Mouse (Mus musculus): ENCODE measurements at regions not wholly inside any gene's neighbourhood (a gene's known extent, or its start where the extent isn't known, plus 50 kb on each side); places are given as distances from the start of the nearest gene placed in this dataset.

- DNase-seq (ENCODE audit: low read depth, low spot score), result no peak
Measured at GRCm38 (mm10) chr9:41577760-41578159, 416.3 kb upstream of the Ubash3b start.

GRCm38 (mm10) chr9:41575826-41576225, 414.3 kb upstream of the Ubash3b start:
- no peak for DNase-seq (ENCODE audit: low read depth, low spot score)

DNA sequence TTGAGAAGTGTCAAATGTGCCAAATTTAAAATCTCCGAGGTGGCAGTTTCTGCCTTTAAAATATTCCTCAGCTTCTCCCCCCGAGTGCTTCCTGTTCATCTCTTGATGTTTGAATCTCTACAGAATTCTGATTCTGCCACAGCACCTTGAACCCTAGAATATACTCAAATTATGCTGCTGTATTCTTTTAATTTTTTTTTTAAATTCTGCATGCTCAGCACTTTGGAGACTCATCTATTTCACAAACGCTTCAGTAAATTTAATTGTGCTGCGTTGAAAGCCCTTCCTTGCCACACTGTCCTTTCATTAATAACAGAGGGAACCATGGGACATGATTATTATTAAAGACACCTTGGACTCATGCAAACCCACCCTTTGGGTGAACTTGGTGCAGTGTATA, 408.8 kb upstream of the Ubash3b start:
- DNase-seq (ENCODE audit: low read depth, low spot score), result no peak

GRCm38 (mm10) chr9:41566496-41566895, 405.0 kb upstream of the Ubash3b start:
- DNase-seq (ENCODE audit: low read depth, low spot score), result no peak

DNA sequence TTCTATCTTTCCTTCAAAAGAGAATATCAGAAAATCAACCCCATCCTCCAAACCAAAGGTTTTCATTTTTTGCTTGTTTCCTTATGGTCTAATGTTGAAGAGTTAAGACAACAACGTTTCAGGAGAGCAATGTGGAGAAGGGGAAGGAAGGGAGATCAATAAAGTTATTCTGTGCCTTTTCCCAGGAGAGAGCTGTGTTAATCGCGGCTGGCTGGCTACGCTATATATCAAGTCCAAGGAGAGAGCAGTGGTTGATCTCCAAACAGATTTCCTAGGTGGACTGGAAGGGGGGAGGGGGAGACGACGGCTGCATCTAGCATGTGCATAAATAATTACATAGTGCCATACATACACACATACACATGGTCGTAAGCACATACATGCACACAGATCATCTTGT, 404.3 kb upstream of the Ubash3b start:
- DNase-seq (ENCODE audit: low read depth, low spot score), result no peak

- no peak for DNase-seq (ENCODE audit: low read depth, low spot score)
Measured at GRCm38 (mm10) chr9:41563376-41563775, 401.9 kb upstream of the Ubash3b start.

GRCm38 (mm10) chr9:41558456-41558855, 397.0 kb upstream of the Ubash3b start:
- DNase-seq (ENCODE audit: low read depth, low spot score), result no peak

GRCm38 (mm10) chr9:41556888-41557287, 395.4 kb upstream of the Ubash3b start:
- DNase-seq (ENCODE audit: low read depth, low spot score), result no peak

DNA sequence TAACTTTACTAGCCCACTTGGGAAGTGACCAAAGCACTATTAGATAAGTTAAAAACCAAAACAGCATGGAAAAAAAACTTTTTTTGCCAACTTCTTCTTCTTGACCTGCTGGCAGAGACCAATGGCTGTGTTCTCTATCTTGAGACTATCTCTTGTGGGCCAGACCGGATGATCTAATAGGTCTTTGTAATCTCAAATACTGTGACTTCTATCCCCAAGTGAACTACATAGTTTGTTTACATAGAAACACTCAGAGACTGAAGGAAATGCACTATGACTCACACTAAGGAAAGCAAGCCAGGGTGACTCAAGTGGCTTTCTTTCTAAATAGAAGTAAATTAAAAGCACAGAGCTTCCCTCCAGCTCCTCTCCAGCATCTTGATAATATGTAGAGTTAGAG, 384.3 kb upstream of the Ubash3b start:
- peak; percentile 79 for DNase-seq (ENCODE audit: low read depth, low spot score)

- no peak for DNase-seq (ENCODE audit: low read depth, low spot score)
Measured at GRCm38 (mm10) chr9:41542511-41542910, 381.0 kb upstream of the Ubash3b start.

DNA sequence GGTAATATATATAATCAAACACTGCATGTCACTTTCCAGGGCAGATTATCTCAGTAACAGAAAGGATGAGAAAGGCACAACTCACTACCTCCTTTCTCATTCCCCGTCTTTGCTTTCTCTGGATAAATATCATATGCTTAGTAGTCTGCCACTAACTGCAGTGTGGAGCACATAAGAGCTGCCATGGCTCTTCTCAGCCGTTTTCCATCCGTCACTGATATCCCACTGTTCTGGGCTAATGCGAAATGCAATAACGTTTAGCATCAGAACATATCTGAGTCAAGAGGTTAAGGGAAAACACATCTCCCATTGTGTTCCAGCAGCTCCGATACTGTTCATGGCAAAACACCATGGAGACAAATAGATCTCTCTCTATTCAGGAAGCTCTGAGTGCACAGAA, 379.8 kb upstream of the Ubash3b start:
- DNase-seq (ENCODE audit: low read depth, low spot score), result no peak

DNA sequence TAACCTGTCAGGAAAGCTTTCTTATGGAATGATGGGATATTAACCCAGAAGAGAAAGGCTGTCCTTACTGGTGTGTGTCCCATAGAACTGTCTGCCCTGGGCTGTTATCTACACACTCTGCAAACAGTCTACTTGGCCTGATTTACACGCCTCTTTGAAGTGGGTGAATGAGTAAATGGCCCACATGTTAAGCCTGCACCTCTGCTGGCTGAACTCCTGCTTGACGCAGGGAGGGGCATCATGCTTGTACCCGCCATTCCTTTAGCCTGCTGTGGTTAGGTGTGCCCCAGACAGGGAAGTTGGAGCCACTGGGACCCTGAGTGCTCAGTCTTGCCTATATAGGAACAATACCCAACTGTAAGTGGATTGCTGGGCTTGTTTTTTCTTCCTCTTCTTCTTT, 371.3 kb upstream of the Ubash3b start:
- no peak for DNase-seq (ENCODE audit: low read depth, low spot score)

- DNase-seq (ENCODE audit: low read depth, low spot score), result no peak
Measured at GRCm38 (mm10) chr9:41532290-41532689, 370.8 kb upstream of the Ubash3b start.

DNA sequence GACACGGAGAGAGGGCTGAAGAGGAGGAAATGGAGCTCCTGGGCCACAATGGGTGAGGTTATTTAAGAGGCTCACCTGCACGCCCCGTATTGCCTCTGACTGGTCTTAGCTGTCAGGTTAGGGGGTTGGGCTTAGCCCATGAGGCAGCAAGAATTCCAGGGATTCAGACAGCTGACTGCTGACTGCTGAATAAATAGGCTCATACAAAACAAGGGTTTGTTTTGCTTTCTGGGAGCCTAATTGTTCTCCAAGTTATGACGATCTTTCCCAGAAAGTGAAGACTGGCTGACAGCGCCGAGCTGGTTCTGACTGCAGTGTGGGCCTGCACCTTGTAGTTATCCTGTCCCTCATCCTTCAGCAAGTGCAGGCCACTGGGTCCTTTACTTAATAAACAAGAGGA, 370.1 kb upstream of the Ubash3b start:
- no peak for DNase-seq (ENCODE audit: low read depth, low spot score)

- DNase-seq (ENCODE audit: low read depth, low spot score), result no peak
Measured at GRCm38 (mm10) chr9:41526126-41526525, 364.6 kb upstream of the Ubash3b start.

DNA sequence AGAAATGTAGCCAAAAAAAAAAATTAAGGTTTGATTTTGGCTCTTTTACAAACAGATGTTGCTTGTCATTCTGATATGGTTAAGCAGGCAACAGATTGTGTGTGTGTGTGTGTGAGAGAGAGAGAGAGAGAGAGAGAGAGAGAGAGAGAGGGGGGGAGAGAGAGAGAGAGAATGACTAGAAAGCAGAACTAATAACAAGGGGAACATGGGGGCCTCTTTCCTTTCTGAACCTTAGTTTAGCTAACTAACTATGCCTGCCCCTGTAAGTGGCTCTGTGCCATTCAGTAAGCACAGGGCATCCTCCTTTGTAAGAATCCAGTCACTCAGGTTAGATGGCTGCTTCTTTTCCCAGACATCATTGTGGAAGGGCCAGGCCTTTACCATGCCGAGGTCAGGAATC, 364.0 kb upstream of the Ubash3b start:
- DNase-seq (ENCODE audit: low read depth, low spot score), result no peak

- DNase-seq (ENCODE audit: low read depth, low spot score), result no peak
Measured at GRCm38 (mm10) chr9:41524591-41524990, 363.1 kb upstream of the Ubash3b start.

DNA sequence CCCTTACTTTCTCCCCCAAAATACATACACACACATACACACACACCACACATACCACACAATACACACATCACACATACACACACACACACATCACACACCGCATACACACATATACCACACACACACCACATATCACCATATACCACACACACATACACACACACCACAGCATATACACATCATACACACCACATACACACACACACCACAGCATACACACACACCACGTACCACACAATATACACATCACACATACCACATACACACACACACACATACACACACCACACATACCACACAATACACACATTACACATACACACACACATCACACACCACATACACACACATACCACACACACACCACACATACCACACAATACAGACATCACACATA, 362.5 kb upstream of the Ubash3b start:
- DNase-seq (ENCODE audit: low read depth, low spot score), result no peak

GRCm38 (mm10) chr9:41522302-41522701, 360.8 kb upstream of the Ubash3b start:
- no peak for DNase-seq (ENCODE audit: low read depth, low spot score)

DNA sequence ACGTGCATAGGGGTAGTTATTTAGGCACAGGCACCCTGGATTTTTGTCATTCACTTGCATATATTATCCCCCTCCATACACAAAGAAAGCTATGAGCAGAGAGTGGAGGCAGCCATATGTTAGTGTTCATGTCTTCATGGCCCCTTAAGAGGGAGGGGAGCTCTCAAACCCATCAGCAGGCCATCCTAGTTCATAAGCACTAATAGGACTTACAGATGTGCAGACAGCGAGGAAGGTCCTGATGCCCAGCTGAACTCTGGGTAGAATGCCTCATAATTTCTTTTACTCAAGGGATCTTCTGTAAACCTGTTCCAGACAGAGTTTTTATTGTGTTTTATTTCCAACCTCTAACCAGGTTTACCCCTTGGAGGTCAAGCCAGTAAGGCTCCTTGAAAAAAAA, 356.3 kb upstream of the Ubash3b start:
- no peak for DNase-seq (ENCODE audit: low read depth, low spot score)

DNA sequence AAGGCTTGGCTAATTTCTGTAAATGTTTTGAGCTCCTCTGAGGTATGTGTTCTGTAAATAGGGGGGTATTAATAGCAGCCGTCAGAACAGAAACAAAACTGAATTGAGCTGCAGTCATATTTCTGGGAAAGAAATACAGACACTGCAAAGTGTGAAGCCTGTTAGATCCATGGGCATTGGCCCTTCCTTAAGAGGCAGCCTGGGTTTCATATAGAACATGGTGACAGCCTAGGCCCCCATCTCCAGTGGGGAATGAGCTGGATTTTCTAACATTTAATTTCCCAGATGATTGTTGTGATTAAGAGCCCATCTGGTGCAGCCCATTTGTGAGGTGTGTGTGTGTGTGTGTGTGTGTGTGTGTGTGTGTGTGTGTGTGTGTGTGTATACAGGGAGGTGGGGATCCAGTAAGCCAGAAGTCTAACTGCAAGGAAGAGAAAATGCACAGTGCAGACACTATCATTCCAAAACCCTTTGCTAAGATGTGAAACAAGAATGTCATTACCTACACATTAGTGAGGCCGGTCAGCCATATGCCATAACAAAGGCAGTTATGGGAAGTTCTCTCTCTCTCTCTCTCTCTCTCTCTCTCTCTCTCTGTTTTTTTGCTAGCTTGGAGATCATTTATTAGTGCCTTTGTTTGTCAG, 355.7 kb upstream of the Ubash3b start:
- no peak for DNase-seq (ENCODE audit: low read depth, low spot score)

- DNase-seq (ENCODE audit: low read depth, low spot score), result peak; percentile 77
Measured at GRCm38 (mm10) chr9:41515192-41515591, 353.7 kb upstream of the Ubash3b start.

GRCm38 (mm10) chr9:41513701-41514100, 352.2 kb upstream of the Ubash3b start:
- DNase-seq (ENCODE audit: low read depth, low spot score), result peak; percentile 32

DNA sequence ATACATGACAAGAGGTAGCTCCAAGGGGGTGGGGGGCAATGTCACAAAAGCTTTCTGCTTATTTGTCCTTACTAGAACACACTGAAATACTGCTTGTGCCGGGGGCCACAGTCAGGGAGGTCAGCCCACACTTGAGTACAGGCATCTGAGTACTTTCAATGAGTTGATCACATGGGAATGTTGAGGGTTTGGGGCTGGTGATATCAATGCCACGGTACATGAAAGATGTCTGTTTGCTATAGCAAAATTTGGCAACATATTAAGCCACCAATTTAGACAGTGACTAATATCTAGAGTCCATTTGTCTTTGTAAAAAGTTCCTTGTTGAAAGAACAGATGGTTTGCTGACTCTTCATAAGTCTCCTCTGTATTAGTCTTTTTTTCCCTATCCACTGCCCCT, 348.1 kb upstream of the Ubash3b start:
- no peak for DNase-seq (ENCODE audit: low read depth, low spot score)
